Mouse (Mus musculus) bone marrow macrophage, adult 2 months (primary cell): ENCODE measurements around the gene Gadd45g.

Experiments used
- CTCF ChIP-seq: IDR thresholded peaks from 2 replicates; pipeline ENCODE4 v1.5.1; 2012; ENCODE audit warnings: low read depth, mild to moderate bottlenecking, low read length, moderate library complexity
- POLR2A ChIP-seq: IDR thresholded peaks from 2 replicates; pipeline ENCODE4 v1.6.1; 2012; ENCODE audit warnings: mild to moderate bottlenecking, low read depth, low read length, borderline replicate concordance

DNA sequence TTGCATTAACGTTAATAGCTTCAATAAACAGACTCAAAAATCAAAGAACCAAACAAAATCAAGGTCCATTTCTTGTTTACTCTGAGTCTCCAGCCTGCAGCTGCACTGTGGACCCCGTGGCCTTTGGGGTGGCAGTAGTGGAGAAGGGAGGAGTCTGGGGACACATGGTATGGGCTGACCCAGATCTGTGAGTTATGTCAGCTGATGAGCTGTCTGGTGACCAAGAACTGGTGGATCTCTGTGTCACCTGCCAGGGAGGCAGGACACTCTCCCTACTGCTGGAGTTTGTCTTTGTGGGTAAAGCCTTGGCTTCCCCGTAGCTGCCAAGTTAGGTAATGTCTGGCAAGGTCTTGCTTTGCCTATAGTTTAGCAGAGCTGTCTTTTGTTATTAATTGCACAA lies 51.1 kb downstream of the Gadd45g start:
- TF ChIP-seq POLR2A, result no peak
- no peak for TF ChIP-seq CTCF
